Mouse (Mus musculus) liver, adult 2 months (tissue): ENCODE measurements around the gene Map2k7. TPM values are rescaled to one million over a fixed set of nuclear protein-coding genes. Genes with fewer than 3 reads are reported as not detected.
"Not testable (repeated sequence)": the region's sequence is repeated elsewhere in the genome, so short reads cannot be mapped to it uniquely, and the experiment has no call there.

Experiments
- DNase-seq: peaks from one replicate; pipeline ENCODE4 v3.0.0-alpha.2; 2011; ENCODE audit warnings: low read depth, low spot score; ENCODE audit errors: extremely low read depth
- H3K27ac ChIP-seq: fragments of 200-500 bp; replicated peaks from 2 replicates; pipeline ENCODE4 v1.5.1; 2012; ENCODE audit warnings: low read depth, mild to moderate bottlenecking, control low read depth, inconsistent platforms, low read length; ENCODE audit not compliant: insufficient read depth
- H3K27me3 ChIP-seq: fragments of 200-500 bp; 2 replicates; pipeline ENCODE4 v1.6.1; 2012; ENCODE audit warnings: mild to moderate bottlenecking, moderate library complexity, low read length, inconsistent platforms; ENCODE audit not compliant: control insufficient read depth, insufficient read depth
- H3K36me3 ChIP-seq: fragments of 200-500 bp; 2 replicates; pipeline ENCODE4 v1.6.1; 2012; ENCODE audit warnings: low read length, inconsistent platforms; ENCODE audit not compliant: control insufficient read depth, insufficient read depth
- H3K4me1 ChIP-seq: fragments of 200-500 bp; 2 replicates; pipeline ENCODE4 v1.6.1; 2011; ENCODE audit warnings: low read length; ENCODE audit not compliant: control insufficient read depth, insufficient read depth
- H3K4me3 ChIP-seq: fragments of 200-500 bp; 2 replicates; pipeline ENCODE4 v1.5.1; 2011; ENCODE audit warnings: low read depth, mild to moderate bottlenecking, control low read depth, low read length, moderate library complexity; ENCODE audit not compliant: insufficient read depth
- H3K79me2 ChIP-seq: fragments of 200-500 bp; 2 replicates; pipeline ENCODE4 v1.6.1; 2012; ENCODE audit warnings: inconsistent platforms, mild to moderate bottlenecking, low read length, moderate library complexity; ENCODE audit not compliant: control insufficient read depth, insufficient read depth
- H3K9ac ChIP-seq: fragments of 200-500 bp; 2 replicates; pipeline ENCODE4 v1.6.1; 2012; ENCODE audit warnings: low read depth, mild to moderate bottlenecking, control low read depth, inconsistent platforms, low read length
- CTCF ChIP-seq: fragments of 200-500 bp; IDR thresholded peaks from 2 replicates; pipeline ENCODE4 v1.5.1; 2011; ENCODE audit warnings: low read depth, low read length, control low read depth
- POLR2A ChIP-seq: fragments of 200-500 bp; IDR thresholded peaks from 2 replicates; pipeline ENCODE4 v1.6.1; 2011; ENCODE audit warnings: low read length, control low read depth; ENCODE audit not compliant: insufficient read depth; ENCODE audit errors: extremely low read depth
- WGBS: fragments of 180-500 bp; shearing (Covaris S2); methylation state at CpG from one replicate; pipeline ENCODE4 v1.1.7; 2018; 5-methylcytosine and 5-hydroxymethylcytosine counted together
- polyA plus RNA-seq: library from polyadenylated mRNA; depleted of rRNA; stranded (reverse); fragments of >200 nt; gene quantifications from 2 replicates; pipeline ENCODE4 v1.2.3, GENCODE M21; 2012
- total RNA-seq: library from RNA; depleted of rRNA; stranded (reverse); fragments of >200 nt; gene quantifications from 2 replicates; pipeline ENCODE4 v1.2.3, GENCODE M21; 2014

The Map2k7 gene
- total and polyA plus RNA-seq, 2 experiments: 9.5 to 26.1 TPM

GRCm38 (mm10) chr8:4254001-4254400 lies 15.5 kb downstream of the Map2k7 start:
- peak; percentile 76 for DNase-seq
- H3K79me2 ChIP-seq: no peaks in the 10 kb centered on the region
- H3K27me3 ChIP-seq: no peaks in the 10 kb centered on the region
- 0 out of 2 replicates have a peak overlapping the region, but pooled peaks have one; percentile 3 for H3K27ac ChIP-seq
- H3K4me1 ChIP-seq: peaks cover 9% of the 10 kb centered on the region
- WGBS: 50% methylated on average over 6 of the region's 6 CpGs
- H3K36me3 ChIP-seq: no peaks in the 10 kb centered on the region; the same call in 1 of the 2 replicates
- no peak overlapping the region; the same call in 1 of the 2 replicates for H3K4me3 ChIP-seq
- peak overlapping the region; percentile 29; the same call in 1 of the 2 replicates for H3K9ac ChIP-seq
- TF ChIP-seq CTCF: peak; percentile 65
- no peak for TF ChIP-seq POLR2A

DNA sequence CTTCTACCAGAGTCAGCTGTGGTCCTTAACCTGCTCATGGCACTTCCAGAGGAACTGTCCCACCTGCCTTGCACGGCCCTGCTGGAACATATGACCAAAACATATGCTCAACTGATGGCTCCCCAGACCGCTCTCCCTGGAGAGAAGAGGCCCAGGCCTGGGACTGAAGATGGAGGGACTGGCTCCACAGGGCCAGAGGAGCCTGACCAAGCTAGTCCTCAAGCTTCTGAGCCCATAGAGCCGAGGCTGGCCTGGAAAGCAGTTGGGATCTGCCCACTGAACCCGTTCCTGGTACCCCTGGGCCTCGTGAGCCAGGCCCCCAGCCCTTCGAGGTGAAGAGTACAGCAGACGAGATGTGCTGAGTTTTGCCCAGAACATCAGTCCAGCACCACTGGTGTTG lies 16.9 kb downstream of the Map2k7 start:
- H3K27ac ChIP-seq, DNase-seq, H3K36me3 ChIP-seq, H3K4me3 ChIP-seq, H3K27me3 ChIP-seq, H3K4me1 ChIP-seq, H3K79me2 ChIP-seq, H3K9ac ChIP-seq: not testable (repeated sequence)
- WGBS: 89% methylated on average over 7 of the region's 7 CpGs

DNA sequence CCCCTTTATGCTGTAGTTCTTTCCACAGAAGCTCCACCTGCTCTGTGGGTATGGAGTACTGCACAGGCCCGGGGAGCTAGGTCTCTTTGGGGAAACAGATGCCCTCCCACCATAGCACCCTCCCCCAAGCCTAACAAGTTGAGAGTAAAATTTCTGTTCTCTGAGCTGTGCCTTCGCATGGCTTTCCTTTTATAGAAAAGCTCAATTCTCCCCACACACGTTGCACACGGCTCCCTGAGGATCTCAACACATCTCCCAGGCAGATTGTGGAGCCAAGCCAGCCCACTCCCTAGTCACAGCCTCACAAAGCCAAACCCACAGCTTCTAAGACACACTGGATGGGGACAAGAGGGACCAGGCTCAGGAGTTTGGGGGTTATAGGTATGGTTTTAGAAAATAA lies 18.4 kb downstream of the Map2k7 start:
- no peak overlapping the region for H3K27ac ChIP-seq

GRCm38 (mm10) chr8:4257350-4257749 lies 18.8 kb downstream of the Map2k7 start:
- H3K27ac ChIP-seq: no peak overlapping the region
- H3K36me3 ChIP-seq: peaks cover 5% of the 10 kb centered on the region
- H3K79me2 ChIP-seq: no peaks in the 10 kb centered on the region
- no peaks in the 10 kb centered on the region for H3K27me3 ChIP-seq
- DNase-seq: no peak
- TF ChIP-seq POLR2A (no peak), CTCF (no peak)
- no peak overlapping the region for H3K4me3 ChIP-seq
- H3K9ac ChIP-seq: no peak overlapping the region
- 94% methylated on average over 4 of the region's 4 CpGs for WGBS
- peaks cover 8% of the 10 kb centered on the region for H3K4me1 ChIP-seq

More for the DNA sequence above, 18.4 kb downstream of the Map2k7 start:
- H3K4me3 ChIP-seq: no peak overlapping the region
- WGBS: 69% methylated on average over 4 of the region's 4 CpGs
- peaks cover 9% of the 10 kb centered on the region for H3K4me1 ChIP-seq
- H3K9ac ChIP-seq: no peak overlapping the region
- TF ChIP-seq CTCF: no peak
- no peak for DNase-seq
- peaks cover 5% of the 10 kb centered on the region for H3K36me3 ChIP-seq
- no peaks in the 10 kb centered on the region for H3K27me3 ChIP-seq
- no peaks in the 10 kb centered on the region for H3K79me2 ChIP-seq

DNA sequence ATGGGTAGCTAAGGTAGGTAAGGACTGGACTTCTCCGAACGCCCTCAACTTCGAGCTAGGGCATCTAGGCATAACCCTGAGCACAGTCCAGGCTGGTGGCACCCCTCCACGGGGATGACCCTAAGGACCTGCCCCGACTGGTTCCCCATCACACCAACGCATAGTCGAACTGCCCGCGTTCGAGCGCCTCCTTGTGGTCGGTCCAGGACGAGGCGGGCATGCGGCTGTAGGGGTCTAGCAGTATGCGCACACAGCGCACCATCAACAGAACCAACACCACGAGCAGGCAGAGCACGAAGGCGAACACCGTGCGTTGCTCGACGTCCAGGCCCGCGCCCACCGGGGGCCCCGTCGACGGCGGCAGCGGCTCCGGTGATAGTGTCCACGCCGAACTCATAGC lies 19.7 kb downstream of the Map2k7 start:
- TF ChIP-seq CTCF (peak; percentile 84), POLR2A (no peak)
- DNase-seq: no peak
- Histone ChIP-seq H3K27me3 (no peaks in the 10 kb centered on the region), H3K4me1 (peaks cover 5% of the 10 kb centered on the region), H3K79me2 (no peaks in the 10 kb centered on the region), H3K4me3 (peak overlapping the region; percentile 33; the same call in 1 of the 2 replicates), H3K36me3 (peaks cover 5% of the 10 kb centered on the region), H3K27ac (no peak overlapping the region), H3K9ac (no peak overlapping the region)
- 10% methylated on average over 35 of the region's 35 CpGs for WGBS

GRCm38 (mm10) chr8:4258678-4259077 lies 20.1 kb downstream of the Map2k7 start:
- Histone ChIP-seq H3K79me2 (no peaks in the 10 kb centered on the region), H3K27me3 (no peaks in the 10 kb centered on the region), H3K27ac (no peak overlapping the region), H3K36me3 (peaks cover 5% of the 10 kb centered on the region), H3K4me3 (peak overlapping the region; percentile 33; the same call in 1 of the 2 replicates), H3K4me1 (peaks cover 5% of the 10 kb centered on the region), H3K9ac (no peak overlapping the region)
- 1% methylated on average over 32 of the region's 32 CpGs for WGBS
- no peak for DNase-seq
- TF ChIP-seq POLR2A: no peak
- TF ChIP-seq CTCF: no peak
